Mouse (Mus musculus) MEL-GATA-1-ER (cell line): ENCODE results near the gene Ibsp.

ENCODE experiments used
- DNase-seq: peaks from one replicate; pipeline ENCODE4 v3.0.0-alpha.2; 2012; ENCODE audit warnings: low read depth; ENCODE audit errors: extremely low read depth

The Ibsp gene

DNA sequence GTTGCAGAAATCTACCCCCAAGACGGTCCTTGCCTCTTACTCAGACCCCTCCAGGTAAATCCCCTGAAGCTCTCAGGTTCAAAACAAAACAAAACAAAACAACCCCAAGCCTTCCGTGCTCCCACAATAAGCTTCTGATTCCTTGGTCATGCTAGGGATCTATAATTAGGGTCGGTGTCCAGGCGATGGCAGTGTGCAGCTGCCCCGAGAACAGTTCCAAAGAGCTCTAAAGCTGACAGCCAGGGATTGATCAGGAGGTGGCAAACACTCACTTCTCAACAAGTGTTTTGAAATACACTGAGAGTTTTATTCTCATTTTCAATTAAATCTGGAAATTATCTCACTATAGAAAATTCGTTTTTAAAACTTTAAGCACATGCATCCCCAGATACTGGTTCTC lies 43.9 kb downstream of the Ibsp start:
- DNase-seq: no peak

DNA sequence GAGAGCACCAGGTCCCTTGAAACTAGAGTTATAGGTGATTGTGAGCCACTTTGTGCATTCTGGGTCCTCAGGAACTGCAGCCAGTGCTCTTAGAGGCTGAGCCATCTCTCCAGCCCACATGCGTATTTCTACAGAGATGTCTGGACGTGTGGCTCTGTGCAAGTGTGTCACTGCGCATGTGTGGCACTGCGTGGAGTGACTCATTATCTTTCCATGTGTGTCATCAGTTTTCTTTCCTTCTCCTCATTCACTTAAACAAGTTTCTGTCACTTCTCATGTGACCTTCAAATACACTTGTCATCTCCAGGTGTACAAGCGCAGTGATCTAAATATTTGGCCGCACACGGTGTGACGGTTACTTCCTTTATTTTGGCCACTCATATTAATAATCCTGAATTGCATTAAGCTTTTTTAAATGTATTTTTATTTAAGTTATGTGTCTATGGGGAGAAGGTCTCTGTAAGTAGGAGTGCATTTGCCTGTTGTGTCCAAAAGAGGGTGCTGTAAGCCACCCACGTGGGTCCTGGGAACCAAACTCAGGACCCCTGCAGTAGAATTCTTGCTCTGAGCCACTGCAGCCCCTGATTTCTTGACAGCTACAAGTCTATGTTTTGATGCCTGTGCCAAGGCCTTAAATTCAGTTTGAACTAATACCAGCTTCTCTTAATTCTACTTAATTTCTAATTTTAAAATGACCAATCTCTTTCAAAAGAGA lies 45.7 kb downstream of the Ibsp start:
- DNase-seq: no peak

DNA sequence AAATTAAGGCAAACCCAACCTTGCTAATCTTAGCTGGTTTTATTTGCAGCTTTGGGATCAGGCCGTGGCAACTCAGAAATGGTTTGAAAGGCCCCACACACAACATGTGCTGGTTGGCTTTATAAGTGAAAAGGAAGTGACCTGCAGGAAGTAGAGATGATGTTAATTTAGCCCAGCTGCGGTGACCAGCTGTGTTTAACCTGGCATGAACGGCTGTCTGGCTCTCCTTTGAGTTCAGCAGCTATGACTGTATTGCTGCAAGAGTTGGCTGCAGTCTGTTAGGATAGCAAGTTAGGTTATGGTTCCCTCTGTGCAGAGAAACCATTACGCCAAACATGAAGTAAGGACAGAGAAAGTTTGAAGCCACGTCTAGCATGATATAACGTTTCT lies 46.3 kb downstream of the Ibsp start:
- no peak for DNase-seq

DNA sequence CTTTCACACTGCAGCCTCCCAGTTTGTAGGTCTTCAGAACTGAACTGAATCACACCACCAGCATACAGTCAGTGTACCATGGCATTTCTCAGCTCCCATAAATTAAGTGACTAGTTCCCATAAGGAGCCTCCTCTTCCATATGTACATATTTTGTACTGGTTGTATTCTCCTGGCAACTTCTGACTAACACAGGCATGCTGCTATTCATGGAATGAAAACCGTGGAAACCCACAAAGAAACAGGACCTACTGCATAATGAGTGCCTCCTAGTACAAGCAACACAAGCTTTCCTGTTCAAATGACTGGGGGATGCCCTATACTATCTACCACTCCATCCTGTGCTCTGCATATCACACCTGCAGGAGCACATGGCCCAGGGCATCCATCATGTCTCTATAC lies 52.1 kb downstream of the Ibsp start:
- no peak for DNase-seq

DNA sequence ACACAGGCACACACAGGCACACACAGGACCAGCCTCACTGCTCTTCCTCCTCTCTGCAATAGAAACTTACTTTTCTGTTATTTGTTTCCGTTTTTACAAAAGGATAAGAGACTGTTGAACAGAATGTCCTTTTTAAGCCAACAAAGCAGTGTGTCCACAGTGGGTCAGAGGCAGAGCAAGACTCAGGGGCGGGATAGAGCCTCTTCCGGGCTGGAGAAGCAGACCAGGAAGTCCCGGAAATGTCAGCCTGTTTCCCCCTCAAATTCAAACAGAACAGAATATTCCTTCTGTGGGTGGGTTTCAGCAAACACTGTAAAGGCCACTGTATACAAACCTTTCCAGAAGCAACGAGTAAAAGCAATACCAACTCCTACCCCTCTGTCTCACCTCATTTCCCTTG lies 52.9 kb downstream of the Ibsp start:
- no peak for DNase-seq

DNA sequence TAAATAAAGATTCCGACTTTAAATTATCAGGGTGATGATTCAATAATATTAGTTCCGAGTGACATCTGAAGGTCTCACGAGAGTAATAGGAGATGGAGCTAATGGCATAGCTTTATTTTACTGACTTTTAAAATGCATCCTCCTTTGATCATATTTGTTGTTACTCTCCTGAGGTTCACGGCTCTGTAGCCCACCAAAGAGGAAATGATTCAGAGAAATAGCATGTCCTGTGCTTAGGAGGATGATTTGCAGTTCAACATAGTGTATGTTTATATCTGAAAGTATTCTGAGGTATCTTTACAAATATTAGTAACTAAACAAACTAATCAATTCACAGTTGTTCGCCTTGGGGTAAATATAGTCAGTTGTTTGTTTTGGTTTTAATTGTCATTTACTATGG lies 58.6 kb downstream of the Ibsp start:
- DNase-seq: no peak

DNA sequence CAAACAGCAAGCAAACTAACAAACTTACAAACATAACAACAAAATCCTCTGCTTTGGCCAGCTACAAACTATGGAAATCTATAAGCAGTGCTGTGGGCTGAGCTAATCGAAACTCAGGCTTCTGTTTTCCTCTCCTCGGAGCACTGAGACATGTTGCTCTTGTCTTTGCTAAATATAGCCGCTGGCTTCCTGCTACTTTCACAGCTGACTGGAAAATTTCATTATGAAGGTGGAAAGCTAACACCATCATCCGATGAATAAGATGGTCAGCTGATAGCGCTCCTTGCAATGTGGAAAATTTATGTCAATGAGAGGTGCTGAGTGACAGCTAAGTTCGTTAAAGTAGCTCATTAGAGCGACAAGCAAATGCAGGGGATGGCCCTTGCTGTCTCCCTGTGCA lies 59.6 kb downstream of the Ibsp start:
- no peak for DNase-seq

DNA sequence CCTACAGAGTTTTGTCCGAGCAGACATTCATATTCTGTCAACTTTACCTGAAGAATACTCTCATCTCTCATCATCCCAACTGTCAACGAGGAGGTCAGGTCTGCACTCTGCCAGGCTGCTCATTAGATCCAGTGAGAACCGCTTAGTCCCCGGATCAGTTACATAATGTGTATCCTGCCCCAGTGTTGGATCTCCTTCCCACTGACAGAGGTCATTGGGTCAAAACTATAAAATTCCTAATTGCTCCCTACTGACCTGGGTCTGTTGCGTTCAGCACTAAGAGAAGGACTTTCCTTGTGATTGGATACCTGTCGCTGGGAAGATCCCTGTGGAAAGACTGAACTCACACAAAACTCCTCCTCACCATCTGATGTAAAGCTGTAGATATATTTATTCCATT lies 60.3 kb downstream of the Ibsp start:
- DNase-seq: no peak
